Mouse (Mus musculus) left cerebral cortex, postnatal 14 days (tissue): ENCODE results near the gene Usp21. TPM values are rescaled to one million over a fixed set of nuclear protein-coding genes. Genes with fewer than 3 reads are reported as not detected.
A peak's percentile ranks its signal among the peaks of the same experiment; 100 is the strongest.
"Not testable (repeated sequence)": the region's sequence is repeated elsewhere in the genome, so short reads cannot be mapped to it uniquely, and the experiment has no call there.

ENCODE experiments used
- DNase-seq, 2 experiments: peaks; one replicate each; pipeline ENCODE4 v3.0.0; 2021 to 2022; ENCODE audit warnings: low spot score in 2 of 2, mixed read lengths in 1 of 2
- intact Hi-C: fragments of 180-260 bp; cut with DNase I; formaldehyde crosslinking; loops from one replicate; pipeline ENCODE4 v1.15.1; 2025
- total RNA-seq, 2 experiments: library from RNA; stranded (reverse); gene quantifications; 2 replicates each; pipeline ENCODE4 v1.2.3; 2021

The Usp21 gene
- total RNA-seq, 2 experiments from 2014 or later = 54.1 to 58.0 TPM

- intact Hi-C loops = loop anchor here (10.0 kb wide), 1 partner anchor 135 kb away; the partner anchor contains the start of gene Cfap126
- DNase-seq = peak; percentile 47 to 63
Measured at GRCm38 (mm10) chr1:171249913-171250600, 37.7 kb downstream of the Usp21 start, which contains the start of gene Adamts4. TSS of gene Adamts4 (plus strand) at chr1:171250421.

- intact Hi-C loops = no loop called here
- DNase-seq = no peak
Measured at GRCm38 (mm10) chr1:171248386-171249226, 39.2 kb downstream of the Usp21 start.

- DNase-seq = no peak
- intact Hi-C loops = no loop called here
Measured at GRCm38 (mm10) chr1:171247916-171248315, 39.9 kb downstream of the Usp21 start.

GRCm38 (mm10) chr1:171247453-171247841 lies 40.3 kb downstream of the Usp21 start:
- DNase-seq = no peak
- intact Hi-C loops = no loop called here

GRCm38 (mm10) chr1:171246709-171247452 lies 40.9 kb downstream of the Usp21 start:
- intact Hi-C loops = no loop called here
- peak; percentile 99 for DNase-seq

GRCm38 (mm10) chr1:171245353-171245752 lies 42.4 kb downstream of the Usp21 start:
- no peak for DNase-seq
- intact Hi-C loops = no loop called here

GRCm38 (mm10) chr1:171241952-171242351 lies 45.8 kb downstream of the Usp21 start:
- intact Hi-C loops, DNase-seq: not testable (repeated sequence)

- DNase-seq = no peak
- intact Hi-C loops = no loop called here
Measured at GRCm38 (mm10) chr1:171240911-171241310, 46.9 kb downstream of the Usp21 start.

- intact Hi-C loops = no loop called here
- DNase-seq = no peak
Measured at GRCm38 (mm10) chr1:171239992-171240744, 47.6 kb downstream of the Usp21 start.

GRCm38 (mm10) chr1:171238463-171238862 lies 49.3 kb downstream of the Usp21 start:
- peak; percentile 46 to 54 for DNase-seq
- intact Hi-C loops = no loop called here

- intact Hi-C loops = no loop called here
- no peak for DNase-seq
Measured at GRCm38 (mm10) chr1:171237438-171237837, 50.4 kb downstream of the Usp21 start.

- DNase-seq = no peak
- intact Hi-C loops = no loop called here
Measured at GRCm38 (mm10) chr1:171235791-171236190, 52.0 kb downstream of the Usp21 start.

- intact Hi-C loops = no loop called here
- no peak for DNase-seq
Measured at GRCm38 (mm10) chr1:171234538-171234937, 53.3 kb downstream of the Usp21 start.

- intact Hi-C loops = no loop called here
- peak in 1 of 2 experiments; percentile 25 for DNase-seq
Measured at GRCm38 (mm10) chr1:171234126-171234525, 53.7 kb downstream of the Usp21 start, which contains the start of gene Fcer1g. TSS of gene Fcer1g (minus strand) at chr1:171234365.

- intact Hi-C loops = no loop called here
Measured at GRCm38 (mm10) chr1:171232800-171233730, 54.7 kb downstream of the Usp21 start.

GRCm38 (mm10) chr1:171232348-171232747 lies 55.4 kb downstream of the Usp21 start:
- intact Hi-C loops = no loop called here
- DNase-seq = no peak

More at GRCm38 (mm10) chr1:171232800-171233730, 54.7 kb downstream of the Usp21 start:
- DNase-seq = no peak
